Mouse (Mus musculus): ENCODE measurements around the gene Kif21a. TPM values are rescaled to one million over a fixed set of nuclear protein-coding genes. Genes with fewer than 3 reads are reported as not detected.

The Kif21a gene
- polyA plus RNA-seq, 1 experiment from 2014 or later = 13.2 TPM

GRCm38 (mm10) chr15:91012793-91013580 is 36.8 kb downstream of the Kif21a start:
- Histone ChIP-seq H3K27ac (replicated peaks; ENCODE audit: low read depth, low read length) (no peak overlapping the region; the same call in 1 of the 2 replicates), H3K4me1 (ENCODE audit: control insufficient read depth, insufficient read depth, low read length) (peaks cover 13% of the 10 kb centered on the region)
- 24% methylated on average over 6 of the region's 6 CpGs for WGBS

GRCm38 (mm10) chr15:91010218-91010617 is 39.5 kb downstream of the Kif21a start:
- peak; percentile 66; the same call in 1 of the 2 replicates for ATAC-seq (ENCODE audit: low read depth)
- Histone ChIP-seq H3K36me3 (ENCODE audit: control insufficient read depth, insufficient read depth, low read length) (no peaks in the 10 kb centered on the region), H3K9ac (ENCODE audit: low read depth, low read length) (no peak overlapping the region), H3K4me1 (ENCODE audit: control insufficient read depth, insufficient read depth, low read length) (peaks cover 9% of the 10 kb centered on the region), H3K4me2 (ENCODE audit: low read depth, low read length) (no peak overlapping the region), H3K4me3 (ENCODE audit: low read depth, low read length) (no peak overlapping the region), H3K27me3 (replicated peaks; ENCODE audit: control insufficient read depth, insufficient read depth, low read length) (no peaks in the 10 kb centered on the region), H3K9me3 (ENCODE audit: control insufficient read depth, low read length) (no peaks in the 10 kb centered on the region), H3K27ac (replicated peaks; ENCODE audit: low read depth, low read length) (no peak overlapping the region)
- 28% methylated on average over 4 of the region's 4 CpGs for WGBS
- peak; percentile 72 for DNase-seq (ENCODE audit: low spot score)

More at GRCm38 (mm10) chr15:91012793-91013580, 36.8 kb downstream of the Kif21a start:
- Histone ChIP-seq H3K4me3 (ENCODE audit: low read depth, low read length) (no peak overlapping the region), H3K27me3 (replicated peaks; ENCODE audit: control insufficient read depth, insufficient read depth, low read length) (no peaks in the 10 kb centered on the region), H3K36me3 (ENCODE audit: control insufficient read depth, insufficient read depth, low read length) (no peaks in the 10 kb centered on the region), H3K9ac (ENCODE audit: low read depth, low read length) (no peak overlapping the region), H3K9me3 (ENCODE audit: control insufficient read depth, low read length) (no peaks in the 10 kb centered on the region), H3K4me2 (ENCODE audit: low read depth, low read length) (no peak overlapping the region)
- DNase-seq (ENCODE audit: low spot score) (peak; percentile 36), ATAC-seq (ENCODE audit: low read depth) (no peak)

- H3K27me3 ChIP-seq (replicated peaks; ENCODE audit: control insufficient read depth, insufficient read depth, low read length) = no peaks in the 10 kb centered on the region
- H3K36me3 ChIP-seq (ENCODE audit: control insufficient read depth, insufficient read depth, low read length) = no peaks in the 10 kb centered on the region
- no peak for DNase-seq (ENCODE audit: low spot score)
- no peak for ATAC-seq (ENCODE audit: low read depth)
- H3K9ac ChIP-seq (ENCODE audit: low read depth, low read length) = no peak overlapping the region
- no peak overlapping the region for H3K4me3 ChIP-seq (ENCODE audit: low read depth, low read length)
- no peak overlapping the region for H3K27ac ChIP-seq (replicated peaks; ENCODE audit: low read depth, low read length)
- H3K4me2 ChIP-seq (ENCODE audit: low read depth, low read length) = no peak overlapping the region
- 88% methylated on average over 13 of the region's 13 CpGs for WGBS
- peaks cover 9% of the 10 kb centered on the region for H3K4me1 ChIP-seq (ENCODE audit: control insufficient read depth, insufficient read depth, low read length)
- no peaks in the 10 kb centered on the region for H3K9me3 ChIP-seq (ENCODE audit: control insufficient read depth, low read length)
Measured at GRCm38 (mm10) chr15:91007123-91007830, 42.5 kb downstream of the Kif21a start.

- Histone ChIP-seq H3K4me2 (ENCODE audit: low read depth, low read length) (no peak overlapping the region), H3K9ac (ENCODE audit: low read depth, low read length) (no peak overlapping the region), H3K4me1 (ENCODE audit: control insufficient read depth, insufficient read depth, low read length) (no peaks in the 10 kb centered on the region), H3K27me3 (replicated peaks; ENCODE audit: control insufficient read depth, insufficient read depth, low read length) (no peaks in the 10 kb centered on the region), H3K9me3 (ENCODE audit: control insufficient read depth, low read length) (no peaks in the 10 kb centered on the region), H3K36me3 (ENCODE audit: control insufficient read depth, insufficient read depth, low read length) (no peaks in the 10 kb centered on the region), H3K4me3 (ENCODE audit: low read depth, low read length) (no peak overlapping the region), H3K27ac (replicated peaks; ENCODE audit: low read depth, low read length) (no peak overlapping the region)
- 91% methylated on average over 7 of the region's 7 CpGs for WGBS
- DNase-seq (ENCODE audit: low spot score) (no peak), ATAC-seq (ENCODE audit: low read depth) (no peak)
Measured at GRCm38 (mm10) chr15:91004726-91005125, 45.0 kb downstream of the Kif21a start.

GRCm38 (mm10) chr15:91001037-91001616 is 48.6 kb downstream of the Kif21a start:
- Histone ChIP-seq H3K27me3 (replicated peaks; ENCODE audit: control insufficient read depth, insufficient read depth, low read length) (no peaks in the 10 kb centered on the region), H3K27ac (replicated peaks; ENCODE audit: low read depth, low read length) (no peak overlapping the region), H3K36me3 (ENCODE audit: control insufficient read depth, insufficient read depth, low read length) (no peaks in the 10 kb centered on the region), H3K9me3 (ENCODE audit: control insufficient read depth, low read length) (no peaks in the 10 kb centered on the region), H3K4me2 (ENCODE audit: low read depth, low read length) (no peak overlapping the region), H3K4me3 (ENCODE audit: low read depth, low read length) (no peak overlapping the region), H3K4me1 (ENCODE audit: control insufficient read depth, insufficient read depth, low read length) (no peaks in the 10 kb centered on the region), H3K9ac (ENCODE audit: low read depth, low read length) (no peak overlapping the region)
- ATAC-seq (ENCODE audit: low read depth) (no peak), DNase-seq (ENCODE audit: low spot score) (no peak)
- 87% methylated on average over 10 of the region's 10 CpGs for WGBS

GRCm38 (mm10) chr15:91000280-91001036 is 49.3 kb downstream of the Kif21a start:
- Histone ChIP-seq H3K36me3 (ENCODE audit: control insufficient read depth, insufficient read depth, low read length) (no peaks in the 10 kb centered on the region), H3K9ac (ENCODE audit: low read depth, low read length) (no peak overlapping the region), H3K27ac (replicated peaks; ENCODE audit: low read depth, low read length) (no peak overlapping the region), H3K4me1 (ENCODE audit: control insufficient read depth, insufficient read depth, low read length) (no peaks in the 10 kb centered on the region), H3K9me3 (ENCODE audit: control insufficient read depth, low read length) (no peaks in the 10 kb centered on the region), H3K4me3 (ENCODE audit: low read depth, low read length) (no peak overlapping the region), H3K27me3 (replicated peaks; ENCODE audit: control insufficient read depth, insufficient read depth, low read length) (no peaks in the 10 kb centered on the region), H3K4me2 (ENCODE audit: low read depth, low read length) (no peak overlapping the region)
- DNase-seq (ENCODE audit: low spot score) = no peak
- no peak for ATAC-seq (ENCODE audit: low read depth)
- 82% methylated on average over 21 of the region's 21 CpGs for whole genome bisulfite sequencing

GRCm38 (mm10) chr15:90992871-90993270 is 56.9 kb downstream of the Kif21a start:
- ATAC-seq (ENCODE audit: low read depth) (no peak), DNase-seq (ENCODE audit: low spot score) (no peak)
- Histone ChIP-seq H3K9me3 (ENCODE audit: control insufficient read depth, low read length) (no peaks in the 10 kb centered on the region), H3K36me3 (ENCODE audit: control insufficient read depth, insufficient read depth, low read length) (0 out of 2 replicates have a peak, but pooled peaks cover 6% of the 10 kb centered on the region), H3K9ac (ENCODE audit: low read depth, low read length) (no peak overlapping the region), H3K4me3 (ENCODE audit: low read depth, low read length) (no peak overlapping the region), H3K27me3 (replicated peaks; ENCODE audit: control insufficient read depth, insufficient read depth, low read length) (no peaks in the 10 kb centered on the region), H3K27ac (replicated peaks; ENCODE audit: low read depth, low read length) (no peak overlapping the region), H3K4me1 (ENCODE audit: control insufficient read depth, insufficient read depth, low read length) (peaks cover 3% of the 10 kb centered on the region; the same call in 1 of the 2 replicates), H3K4me2 (ENCODE audit: low read depth, low read length) (no peak overlapping the region)
- WGBS = 41% methylated on average over 2 of the region's 2 CpGs

- no peak overlapping the region for H3K9ac ChIP-seq (ENCODE audit: low read depth, low read length)
- no peak overlapping the region for H3K27ac ChIP-seq (replicated peaks; ENCODE audit: low read depth, low read length)
- 73% methylated on average over 14 of the region's 14 CpGs for WGBS
- ATAC-seq (ENCODE audit: low read depth) (no peak), DNase-seq (ENCODE audit: low spot score) (no peak)
- no peaks in the 10 kb centered on the region for H3K27me3 ChIP-seq (replicated peaks; ENCODE audit: control insufficient read depth, insufficient read depth, low read length)
- 0 out of 2 replicates have a peak, but pooled peaks cover 6% of the 10 kb centered on the region for H3K36me3 ChIP-seq (ENCODE audit: control insufficient read depth, insufficient read depth, low read length)
- H3K4me3 ChIP-seq (ENCODE audit: low read depth, low read length) = no peak overlapping the region
- peaks cover 3% of the 10 kb centered on the region; the same call in 1 of the 2 replicates for H3K4me1 ChIP-seq (ENCODE audit: control insufficient read depth, insufficient read depth, low read length)
- no peak overlapping the region for H3K4me2 ChIP-seq (ENCODE audit: low read depth, low read length)
- H3K9me3 ChIP-seq (ENCODE audit: control insufficient read depth, low read length) = no peaks in the 10 kb centered on the region
Measured at GRCm38 (mm10) chr15:90992388-90992787, 57.4 kb downstream of the Kif21a start.
